Mouse (Mus musculus) testis, postnatal 10 days (tissue): ENCODE measurements around the gene Rbm5.

Source experiments
- DNase-seq: peaks from one replicate; pipeline ENCODE4 v3.0.0; 2021; ENCODE audit warnings: low spot score

The Rbm5 gene

GRCm38 (mm10) chr9:107729709-107730108 is 41.1 kb downstream of the Rbm5 start:
- no peak for DNase-seq

GRCm38 (mm10) chr9:107728919-107729670 is 41.7 kb downstream of the Rbm5 start:
- DNase-seq: no peak

- no peak for DNase-seq
Measured at GRCm38 (mm10) chr9:107727041-107727440, 43.8 kb downstream of the Rbm5 start.

- no peak for DNase-seq
Measured at GRCm38 (mm10) chr9:107724796-107725195, 46.0 kb downstream of the Rbm5 start.

- DNase-seq: peak; percentile 60
Measured at GRCm38 (mm10) chr9:107723794-107724531, 46.8 kb downstream of the Rbm5 start.

- DNase-seq: no peak
Measured at GRCm38 (mm10) chr9:107723292-107723691, 47.5 kb downstream of the Rbm5 start.

GRCm38 (mm10) chr9:107718781-107719540 is 51.8 kb downstream of the Rbm5 start:
- DNase-seq: no peak

GRCm38 (mm10) chr9:107716951-107717350 is 53.8 kb downstream of the Rbm5 start:
- peak; percentile 72 for DNase-seq

GRCm38 (mm10) chr9:107715632-107716031 is 55.2 kb downstream of the Rbm5 start:
- no peak for DNase-seq

- DNase-seq: peak; percentile 77
Measured at GRCm38 (mm10) chr9:107714221-107714952, 56.4 kb downstream of the Rbm5 start.

- peak; percentile 86 for DNase-seq
Measured at GRCm38 (mm10) chr9:107709697-107710483, 60.9 kb downstream of the Rbm5 start, which contains the start of gene Sema3f. Gene Sema3f (minus strand): TSS chr9:107710475.

GRCm38 (mm10) chr9:107709096-107709696 is 61.6 kb downstream of the Rbm5 start:
- no peak for DNase-seq

- no peak for DNase-seq
Measured at GRCm38 (mm10) chr9:107708439-107709095, 62.2 kb downstream of the Rbm5 start.

GRCm38 (mm10) chr9:107707701-107708438 is 62.9 kb downstream of the Rbm5 start:
- DNase-seq: no peak

- DNase-seq: no peak
Measured at GRCm38 (mm10) chr9:107706781-107707211, 64.0 kb downstream of the Rbm5 start.

GRCm38 (mm10) chr9:107703337-107704122 is 67.3 kb downstream of the Rbm5 start:
- no peak for DNase-seq

GRCm38 (mm10) chr9:107702606-107703185 is 68.1 kb downstream of the Rbm5 start:
- no peak for DNase-seq

GRCm38 (mm10) chr9:107701594-107701993 is 69.2 kb downstream of the Rbm5 start:
- DNase-seq: peak; percentile 81
